Mouse (Mus musculus): Measurements from ENCODE around the gene Rnps1.
"Not testable (repeated sequence)": the region's sequence is repeated elsewhere in the genome, so short reads cannot be mapped to it uniquely, and the experiment has no call there.

Gene Rnps1

DNA sequence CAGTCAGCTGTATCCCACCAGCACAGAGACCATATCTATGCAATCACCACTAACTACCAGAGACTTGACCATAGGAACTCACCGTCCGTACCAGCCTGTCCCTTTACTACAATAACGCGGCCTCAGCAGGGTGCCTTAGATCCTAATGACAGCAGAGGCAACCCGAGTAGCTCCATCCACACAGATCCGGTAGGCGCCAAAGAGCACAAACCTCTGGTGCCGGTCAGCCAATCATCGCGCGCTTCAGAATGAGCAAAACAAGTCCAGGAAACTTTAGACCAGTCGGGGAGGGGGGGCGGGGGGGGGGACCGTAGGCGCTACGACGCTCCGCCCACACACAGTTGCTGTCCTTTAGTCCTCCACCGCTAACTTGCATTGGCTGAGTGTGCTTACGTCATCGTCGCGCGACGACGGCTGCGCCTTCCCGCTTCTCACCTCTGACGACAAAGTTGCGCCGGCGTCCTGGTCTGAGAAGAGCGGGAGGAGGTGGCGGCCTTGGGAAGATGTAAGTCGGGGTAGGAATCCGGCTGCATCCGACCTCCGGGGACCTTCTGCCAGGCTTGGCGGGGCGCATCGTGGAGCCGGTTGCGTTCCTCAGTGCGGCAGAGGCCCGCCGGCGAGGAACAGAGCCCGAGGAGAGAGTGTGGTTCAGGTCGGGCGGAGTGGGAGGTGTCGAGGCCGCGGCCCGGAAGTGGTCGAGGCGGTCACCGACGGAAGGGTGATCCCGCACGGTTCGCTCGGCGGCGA lies at the start of gene Rnps1:
Rnps1 (plus strand) TSS at position 336 of the 747 bp plus-strand sequence.
- DNase-seq, result peak; percentile 92

DNA sequence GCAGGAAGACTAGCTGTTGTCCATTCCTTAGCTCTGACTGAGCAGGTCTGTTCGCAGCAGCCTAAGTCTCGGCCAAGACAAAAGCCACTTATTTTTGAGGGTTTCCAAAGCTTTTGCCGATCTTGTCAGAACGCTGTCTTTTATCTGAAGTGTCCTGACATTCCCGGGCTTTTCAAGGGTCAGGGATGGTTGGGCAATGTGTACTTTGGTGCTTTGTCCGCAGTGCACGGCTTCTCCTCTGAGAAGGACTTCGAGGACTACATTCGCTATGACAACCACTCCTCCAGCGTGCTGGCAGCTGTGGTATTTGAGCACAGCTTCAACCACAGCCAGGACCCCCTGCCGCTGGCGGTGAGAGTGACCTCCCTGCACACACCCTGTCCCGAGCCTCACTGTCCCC lies 48.5 kb upstream of the Rnps1 start:
- no peak for DNase-seq

DNA sequence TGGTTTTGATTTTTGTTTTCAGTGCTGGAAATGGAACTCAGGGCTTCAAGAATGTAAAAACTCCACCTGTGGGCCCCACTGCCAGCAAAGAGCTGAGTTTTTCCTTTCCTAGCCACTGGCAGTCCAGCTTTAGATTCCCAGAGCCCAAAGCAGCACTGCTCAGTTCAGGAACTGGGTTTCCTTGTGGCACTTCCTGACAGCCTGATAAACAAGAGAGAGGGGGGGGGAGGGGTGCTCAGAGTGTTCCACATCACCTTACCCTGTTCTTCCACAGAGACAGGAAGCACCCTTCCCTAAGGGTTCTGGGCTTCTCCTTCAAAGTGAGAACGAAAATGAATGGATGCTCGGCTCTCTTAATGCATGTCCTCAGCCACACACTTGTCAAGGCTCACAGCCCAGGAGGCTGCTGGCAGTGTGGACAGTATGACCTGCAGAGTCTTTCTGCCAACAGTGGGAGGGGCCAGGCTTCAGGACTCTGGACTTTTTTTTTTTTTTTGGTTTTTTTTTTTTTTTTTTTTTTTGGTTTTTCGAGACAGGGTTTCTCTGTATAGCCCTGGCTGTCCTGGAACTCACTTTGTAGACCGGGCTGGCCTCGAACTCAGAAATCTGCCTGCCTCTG lies 39.2 kb upstream of the Rnps1 start:
- no peak for DNase-seq

DNA sequence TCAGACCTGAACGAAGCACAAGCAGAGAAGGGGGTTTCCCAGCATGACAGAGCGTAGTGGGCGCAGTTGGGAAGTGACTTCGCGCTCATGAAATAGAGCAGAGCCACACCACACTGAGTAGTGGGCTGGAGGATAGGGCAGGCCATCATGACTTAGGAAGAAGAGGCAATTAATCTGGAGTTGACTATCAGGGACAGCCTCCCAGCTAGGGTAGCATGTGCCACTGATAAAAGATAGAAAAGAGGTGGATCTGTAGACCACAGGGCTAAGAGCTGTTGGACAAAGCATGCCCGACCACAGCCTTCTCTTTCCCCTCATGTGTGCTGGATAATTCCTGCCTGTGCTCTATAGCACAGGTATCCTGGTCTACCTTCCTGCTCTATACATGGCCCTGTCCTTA lies 38.5 kb upstream of the Rnps1 start:
- no peak for DNase-seq

DNA sequence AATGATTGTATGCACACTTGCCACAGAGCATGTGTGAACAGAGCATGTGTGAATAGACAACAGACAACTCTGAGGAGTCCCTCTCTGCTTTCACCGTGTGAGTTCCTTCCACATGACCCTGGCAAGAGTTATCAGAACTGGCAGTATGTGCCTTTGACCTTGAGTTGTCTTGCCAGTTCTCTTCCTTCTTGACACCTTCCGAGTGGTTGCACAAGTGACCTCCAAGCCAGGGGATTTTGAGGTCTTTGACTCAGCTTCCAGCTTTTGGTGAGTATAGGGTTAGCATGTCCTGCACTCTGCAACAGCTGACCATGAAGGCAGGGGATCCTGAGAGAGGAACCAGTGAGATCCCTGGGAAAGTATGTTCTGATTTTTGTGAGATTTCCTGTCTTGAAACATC lies 35.9 kb upstream of the Rnps1 start:
- no peak for DNase-seq

DNA sequence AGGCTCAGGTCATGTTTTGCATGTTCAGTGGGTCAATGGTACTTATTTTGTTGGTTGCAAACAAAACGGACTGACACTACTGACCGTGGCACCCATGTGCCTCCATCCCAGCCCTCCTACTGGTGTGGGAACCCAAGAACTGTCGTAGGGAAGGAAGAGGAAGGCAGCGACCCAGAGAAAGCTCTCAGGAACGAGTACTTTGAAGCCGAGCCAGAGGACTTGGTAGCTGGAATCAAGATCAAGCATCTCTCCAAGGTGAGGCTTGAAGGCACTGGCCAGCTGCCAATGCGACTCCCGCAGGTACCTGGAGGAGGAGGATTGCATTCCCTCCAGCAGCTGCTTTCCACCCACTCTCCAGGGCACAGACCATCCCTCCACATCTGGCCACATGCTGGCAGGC lies 30.6 kb upstream of the Rnps1 start:
- no peak for DNase-seq

DNA sequence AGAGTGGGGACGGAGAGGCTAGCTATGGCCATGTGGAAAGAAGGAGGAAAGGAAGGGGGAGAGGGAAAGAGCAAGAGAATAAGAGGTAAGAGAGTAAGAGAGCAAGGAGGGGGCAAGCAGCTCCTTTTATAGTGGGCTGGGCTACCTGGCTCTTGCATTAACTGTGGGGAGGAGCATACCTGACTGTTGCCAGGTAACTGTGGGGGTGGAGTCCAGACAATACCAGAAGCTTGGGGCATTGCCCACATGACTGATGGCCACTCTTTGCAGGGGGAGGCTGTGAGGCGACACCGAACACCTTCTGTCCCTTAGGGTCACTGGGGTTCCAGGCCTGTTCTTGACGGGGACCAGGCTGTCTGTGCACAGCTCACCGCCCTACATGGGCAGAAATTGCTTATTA lies 25.7 kb upstream of the Rnps1 start:
- DNase-seq, result no peak

DNA sequence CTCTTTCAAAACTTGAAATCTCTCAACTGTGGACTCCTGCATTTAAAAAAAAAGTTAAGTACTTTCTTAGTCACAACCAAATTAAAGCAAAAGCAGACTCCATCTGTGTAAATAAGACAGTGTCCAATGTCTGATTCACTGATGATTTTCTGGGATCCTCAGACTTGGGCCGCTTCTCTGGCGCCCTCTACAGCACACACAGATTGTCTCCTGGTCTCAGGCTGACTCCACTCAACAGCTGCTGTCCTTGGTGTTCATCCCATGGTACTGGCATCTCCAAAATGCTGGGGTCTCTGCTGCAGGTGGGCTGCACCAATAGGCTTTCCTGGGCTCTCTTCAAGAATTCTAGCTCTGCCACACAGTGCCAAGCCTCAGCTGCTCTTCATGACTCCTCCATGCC lies 24.5 kb upstream of the Rnps1 start:
- DNase-seq, result peak; percentile 58

DNA sequence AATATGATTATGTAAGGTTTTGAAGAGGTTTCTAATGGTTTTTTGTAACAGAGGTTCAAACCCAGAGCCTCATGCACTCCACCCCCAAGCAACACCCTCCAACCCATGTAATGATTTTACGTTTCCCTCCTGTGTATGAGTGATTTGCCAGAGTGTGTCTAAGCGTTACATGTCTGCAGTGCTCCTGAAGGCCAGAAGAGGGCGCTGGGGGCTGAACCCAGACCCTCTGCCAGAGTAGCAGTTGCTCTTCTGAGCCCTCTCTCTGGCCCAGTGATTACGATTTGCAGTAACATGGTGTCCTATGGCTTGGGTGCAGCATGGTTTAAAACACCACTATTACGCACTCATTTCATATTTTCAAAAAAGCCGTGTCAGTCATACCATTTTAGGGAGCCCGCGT lies 23.2 kb upstream of the Rnps1 start:
- no peak for DNase-seq

DNA sequence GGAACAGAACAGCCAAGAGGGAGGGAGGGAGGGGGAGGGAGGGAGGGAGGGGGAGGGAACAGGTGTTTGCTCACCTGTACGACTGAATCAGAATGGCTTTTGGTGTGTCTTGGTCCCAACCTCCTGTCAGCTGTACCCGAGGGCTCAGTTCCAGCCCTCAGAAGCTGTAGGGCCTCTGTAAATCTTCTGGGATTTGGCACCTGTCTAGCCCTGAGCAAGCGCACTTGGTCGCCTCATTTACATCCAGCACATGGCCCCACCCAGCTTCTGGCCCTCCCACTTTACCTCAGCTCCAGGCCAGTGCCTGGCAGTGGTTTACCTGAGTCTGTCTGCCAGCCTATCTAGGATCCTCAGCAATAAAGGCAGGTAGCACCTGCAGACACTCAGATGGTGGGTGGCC lies 20.8 kb upstream of the Rnps1 start:
- no peak for DNase-seq

DNA sequence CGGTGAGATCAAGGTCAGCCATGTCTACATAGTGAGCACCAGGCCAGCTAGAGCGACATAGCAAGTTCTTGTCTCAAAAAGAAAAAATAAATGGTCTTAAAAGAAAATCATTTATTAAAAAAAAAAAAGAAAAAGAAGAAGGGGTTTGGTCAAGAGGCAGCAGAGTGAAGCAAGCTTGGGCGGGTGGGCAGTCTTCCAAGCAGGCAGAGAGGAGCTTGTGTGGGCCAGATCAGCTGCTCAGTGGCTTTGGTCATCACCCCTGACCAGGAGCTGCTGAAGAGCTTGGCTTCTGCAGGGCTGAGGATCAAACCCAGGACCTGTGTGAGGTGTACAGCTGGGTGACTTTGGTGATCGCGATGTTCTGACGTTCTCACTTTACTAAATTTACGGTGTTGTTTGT lies 19.9 kb upstream of the Rnps1 start:
- DNase-seq, result no peak

DNA sequence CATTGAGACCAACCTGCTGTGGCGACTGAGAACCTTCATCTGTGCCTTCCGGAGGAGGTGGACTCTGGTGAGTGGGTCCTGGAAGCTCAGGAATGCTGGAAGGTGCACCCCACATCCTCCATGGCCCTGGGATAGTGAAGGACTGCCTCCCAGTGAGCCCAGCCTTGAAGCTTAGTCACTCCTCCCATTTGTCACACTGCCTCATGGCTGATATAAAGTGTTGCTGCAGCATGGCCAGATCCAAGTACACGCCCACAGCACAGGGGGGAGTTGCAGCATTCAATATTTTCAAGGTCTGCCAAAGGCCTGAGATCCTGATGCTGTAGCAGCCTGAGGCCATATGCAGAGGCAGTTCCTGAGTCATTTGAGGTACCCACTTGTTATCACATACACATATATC lies 12.0 kb upstream of the Rnps1 start:
- DNase-seq, result no peak

DNA sequence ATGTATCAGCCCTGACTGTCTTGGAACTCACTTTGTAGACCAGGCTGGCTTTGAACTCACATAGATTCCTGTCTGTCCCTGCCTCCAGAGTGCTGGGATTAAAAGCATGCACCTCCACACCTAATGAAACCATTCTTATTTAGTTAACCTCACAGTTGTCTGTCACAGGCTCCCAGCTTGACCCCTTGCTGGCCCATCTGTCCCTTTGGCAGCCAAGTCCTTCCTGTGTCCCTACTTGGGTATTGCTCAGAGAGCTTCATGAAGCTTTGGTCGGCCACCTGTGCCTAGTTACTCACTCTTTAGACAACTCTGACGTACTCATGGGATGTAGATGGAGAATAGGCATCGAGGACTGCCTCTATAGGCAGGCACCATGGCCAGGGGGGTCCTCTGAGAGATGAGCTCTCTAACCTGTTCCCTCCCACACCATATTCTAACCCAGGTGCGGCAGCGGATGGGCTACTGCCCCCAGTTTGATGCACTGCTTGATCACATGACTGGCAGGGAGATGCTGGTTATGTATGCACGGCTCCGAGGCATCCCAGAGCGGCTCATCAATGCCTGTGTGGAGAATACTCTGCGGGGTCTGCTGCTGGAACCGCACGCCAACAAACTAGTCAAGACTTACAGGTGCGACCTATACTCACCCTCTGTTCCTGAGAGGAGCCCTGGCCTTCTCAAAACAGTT lies 7.1 kb upstream of the Rnps1 start:
- DNase-seq, result no peak

DNA sequence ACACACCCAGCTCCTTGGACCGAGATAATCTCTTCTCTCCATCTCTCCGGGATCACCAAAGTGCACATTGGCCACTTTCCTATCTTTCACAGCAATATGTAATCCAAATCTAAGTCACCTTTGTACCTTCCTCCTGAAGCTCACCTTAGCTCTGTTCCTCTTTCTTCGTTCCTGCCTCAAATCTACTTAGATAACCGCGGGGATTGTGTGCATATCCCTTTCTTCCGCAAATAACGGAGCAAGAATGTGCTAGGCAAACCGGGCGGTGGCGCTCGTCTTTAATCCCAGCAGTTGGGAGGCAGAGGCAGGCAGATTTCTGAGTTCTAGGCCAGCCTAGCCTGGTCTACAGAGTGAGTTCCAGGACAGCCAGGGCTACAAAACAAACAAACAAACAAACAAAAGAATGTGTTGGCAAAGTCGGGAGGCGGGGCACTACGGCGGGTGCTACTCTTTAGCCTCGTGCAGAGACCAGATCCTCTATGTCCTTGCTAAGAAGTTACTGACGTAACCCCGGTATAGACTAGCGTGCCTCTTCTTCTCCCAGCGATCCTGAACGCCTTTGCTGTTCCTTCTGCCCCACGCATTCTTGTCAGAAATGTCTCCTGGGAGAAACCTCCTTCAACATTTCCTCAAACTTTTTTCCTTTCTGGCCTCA lies 681 bp upstream of the Rnps1 start:
- no peak for DNase-seq

DNA sequence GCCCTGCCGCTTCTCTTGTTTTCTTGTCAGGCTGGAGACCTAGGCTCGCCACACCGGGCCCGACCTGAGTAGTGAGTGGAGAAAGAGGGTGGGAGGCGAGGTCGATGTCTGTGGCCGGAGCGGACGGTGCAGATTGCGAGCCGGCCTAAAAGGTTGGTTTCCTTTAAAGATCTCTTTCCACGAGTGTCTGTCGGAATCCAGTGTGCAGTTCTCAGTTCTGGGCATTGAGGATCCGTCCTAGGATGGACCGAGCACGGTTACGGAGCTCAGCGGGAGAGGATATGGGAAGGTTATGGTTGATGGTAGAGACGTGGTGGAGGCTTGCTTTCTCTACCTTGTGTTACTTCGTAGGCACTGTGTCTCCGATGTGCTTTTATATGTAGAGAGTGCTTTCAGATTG lies 646 bp downstream of the Rnps1 start:
- DNase-seq, result no peak

DNA sequence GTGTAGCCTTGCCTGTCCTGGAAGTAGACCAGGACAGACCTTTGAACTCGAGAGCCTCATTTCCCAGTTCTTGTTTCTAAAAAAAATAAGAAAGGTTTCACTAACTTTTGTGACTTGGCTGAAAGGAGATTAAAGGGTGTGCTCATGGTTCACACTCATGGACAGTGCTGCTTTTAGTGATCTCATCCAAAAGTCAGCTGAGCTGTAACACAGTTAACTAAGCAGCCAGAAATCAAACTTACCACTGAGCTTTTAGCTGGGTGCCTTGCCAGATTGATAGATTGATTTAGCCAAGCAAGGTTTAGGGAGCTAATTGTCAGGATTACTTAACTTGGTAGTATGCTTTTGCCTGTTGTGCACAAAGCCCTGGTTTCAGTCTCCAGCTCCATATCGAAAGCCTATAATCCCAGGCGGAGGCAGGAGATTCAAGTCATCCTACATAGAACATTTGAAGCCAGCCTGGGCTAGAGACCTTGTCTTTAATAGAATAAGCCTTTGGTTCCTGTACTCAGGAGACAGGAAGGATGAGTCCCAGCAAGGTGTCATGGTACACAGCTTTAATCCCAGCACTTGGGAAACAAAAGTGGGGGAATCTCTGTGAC lies 1.8 kb downstream of the Rnps1 start:
- DNase-seq, result no peak

DNA sequence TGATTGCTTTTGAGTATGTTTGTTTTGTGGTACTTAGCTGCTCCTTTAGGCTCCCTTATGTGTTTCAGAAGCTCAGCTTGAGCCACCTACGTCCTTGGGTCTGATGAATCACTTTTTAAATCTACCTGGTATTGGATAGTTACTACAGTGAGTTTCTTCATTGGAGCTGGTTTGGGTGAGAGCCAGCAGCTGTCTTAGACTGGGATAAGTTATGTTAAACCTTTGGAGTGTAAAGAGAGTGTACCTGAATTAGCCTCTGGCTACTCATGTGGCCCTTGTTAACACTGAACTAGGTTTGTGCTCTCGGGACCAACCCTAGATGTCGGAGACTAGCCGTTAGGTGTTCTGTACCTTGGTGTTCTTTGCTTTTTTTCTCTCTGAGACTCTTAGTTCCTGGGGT lies 8.7 kb downstream of the Rnps1 start:
- no peak for DNase-seq

DNA sequence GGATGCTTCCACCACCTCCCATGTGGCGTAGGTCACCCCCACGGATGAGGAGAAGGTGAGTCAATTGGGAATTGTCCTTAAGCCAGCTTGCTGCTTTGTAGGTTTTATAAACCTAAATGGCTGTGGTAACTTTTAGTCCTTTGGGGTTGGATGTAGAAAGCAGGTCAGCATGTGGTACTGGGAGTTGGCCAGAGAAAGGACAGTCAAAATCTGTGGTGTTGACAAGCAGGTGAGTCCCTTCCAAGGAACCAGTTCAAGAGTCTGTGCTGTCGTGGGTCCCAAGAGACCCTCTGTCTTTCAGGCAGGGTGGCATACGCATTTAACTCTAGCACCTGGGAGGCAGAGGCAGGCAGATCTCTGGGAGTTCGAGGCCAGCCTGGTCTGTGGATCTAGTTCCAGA lies 10.1 kb downstream of the Rnps1 start:
- no peak for DNase-seq

DNA sequence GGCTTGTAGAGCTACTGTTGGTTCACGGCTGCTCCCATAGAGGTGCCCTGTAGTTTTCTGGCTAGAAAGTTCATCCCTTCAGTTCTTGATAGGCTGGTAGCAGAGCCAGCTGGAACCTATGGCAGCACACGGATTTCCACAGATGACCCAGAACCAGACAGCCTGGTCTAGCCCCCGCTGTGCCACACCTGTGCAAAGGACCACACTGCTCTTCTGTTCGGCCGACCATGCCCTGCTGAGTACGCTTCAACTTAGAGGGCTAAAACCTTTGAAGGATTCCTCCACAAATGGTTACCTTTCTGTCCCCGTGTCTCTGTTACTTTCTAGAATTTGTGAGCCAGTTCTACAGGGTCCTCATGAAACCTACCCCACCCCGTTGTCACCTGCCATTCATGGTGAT lies 11.0 kb downstream of the Rnps1 start:
- DNase-seq, result not testable (repeated sequence)

DNA sequence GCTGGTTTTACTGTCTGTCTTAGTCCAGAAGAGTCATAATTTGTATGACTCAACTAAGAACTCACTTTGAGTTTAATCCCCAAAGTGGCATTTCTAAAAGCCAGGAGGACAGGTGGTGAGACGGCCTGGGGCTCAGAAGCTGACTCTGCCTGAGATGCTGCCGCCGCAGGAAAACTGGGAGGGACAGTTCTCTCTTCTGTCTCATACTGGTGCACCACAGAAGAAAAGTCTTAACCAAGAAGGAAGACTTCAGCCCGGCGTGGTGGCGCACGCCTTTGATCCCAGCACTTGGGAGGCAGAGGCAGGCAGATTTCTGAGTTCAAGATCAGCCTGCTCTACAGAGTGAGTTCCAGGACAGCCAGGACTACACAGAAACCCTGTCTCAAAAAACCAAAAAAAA lies 11.5 kb downstream of the Rnps1 start:
- no peak for DNase-seq

DNA sequence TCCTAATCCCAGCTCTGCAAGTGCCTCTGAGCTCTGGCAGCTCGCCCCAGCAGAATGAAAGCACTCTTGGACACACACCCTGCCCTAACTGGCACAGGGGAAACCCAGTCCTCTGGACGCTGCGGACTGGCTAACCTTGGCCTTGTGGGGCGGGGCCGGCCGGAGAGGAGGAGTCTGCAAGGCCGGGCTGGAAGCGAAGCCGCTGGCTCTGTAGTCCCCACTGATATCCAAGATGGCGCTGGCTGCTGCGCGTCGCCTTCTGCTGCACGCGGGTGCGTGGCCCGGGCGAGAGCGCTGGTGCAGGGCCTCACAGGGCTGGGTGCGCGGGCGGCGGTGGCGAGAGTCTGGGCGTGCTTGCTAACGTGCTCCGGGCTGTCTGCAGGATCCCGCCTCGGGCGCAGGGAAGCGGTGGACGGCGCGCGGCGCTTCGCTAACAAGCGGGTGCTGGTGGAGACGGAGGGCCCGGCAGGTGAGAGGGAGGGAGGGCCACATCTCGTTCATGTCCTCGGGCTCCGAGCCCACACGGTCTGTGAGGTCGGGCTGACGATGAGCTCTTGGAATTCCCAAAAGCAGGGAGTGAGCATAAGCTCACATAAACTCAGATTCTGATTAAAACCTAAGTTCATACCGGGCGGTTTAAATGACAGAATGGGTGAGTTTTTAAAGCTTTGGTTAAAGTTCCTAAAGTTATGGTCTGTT lies 12.3 kb downstream of the Rnps1 start, which contains the start of gene Eci1:
Eci1 (plus strand) TSS at position 171 of the 699 bp plus-strand sequence.
- peak; percentile 84 for DNase-seq

DNA sequence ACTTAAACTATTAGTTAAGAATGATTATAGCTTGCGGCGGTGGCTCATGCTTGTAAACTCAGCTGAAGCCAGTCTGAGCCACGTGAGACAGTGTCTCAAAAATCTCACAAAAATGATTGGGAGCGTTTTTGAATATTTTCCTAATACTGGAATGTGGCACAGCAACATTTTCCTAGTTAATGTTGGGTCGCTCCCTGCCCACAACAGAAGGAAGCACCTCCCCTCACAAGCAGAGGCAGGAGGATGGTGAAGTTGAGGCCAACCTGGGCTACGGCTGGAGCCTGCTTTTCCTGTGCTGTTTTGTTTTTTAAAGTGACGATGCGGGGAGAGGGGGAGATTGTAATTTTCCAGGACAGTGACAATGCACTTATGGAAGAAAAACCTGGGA lies 12.8 kb downstream of the Rnps1 start:
- DNase-seq, result no peak
